Mouse (Mus musculus) limb, embryonic 13.5 days (tissue): ENCODE measurements at regions not wholly inside any gene's neighbourhood (a gene's known extent, or its start where the extent isn't known, plus 50 kb on each side); places are given as distances from the start of the nearest gene placed in this dataset.

Experiments used
- ATAC-seq: fragments of 200-750 bp; cut with Nextera tagmentation; 2 replicates; pipeline ENCODE4 v1.8.0; 2017; ENCODE audit warnings: low read depth, moderate number of reproducible peaks, moderate TSS enrichment; ENCODE audit not compliant: low FRiP score
- H3K27ac ChIP-seq: fragments of 300-500 bp; sonication (generic); 2 replicates; pipeline ENCODE4 v1.5.1; 2015; ENCODE audit warnings: inconsistent platforms, mild to moderate bottlenecking, moderate library complexity
- H3K27me3 ChIP-seq: fragments of 300-500 bp; sonication (generic); 2 replicates; pipeline ENCODE4 v1.6.1; 2015; ENCODE audit warnings: mild to moderate bottlenecking, inconsistent platforms
- H3K36me3 ChIP-seq: fragments of 300-500 bp; sonication (generic); 2 replicates; pipeline ENCODE4 v1.6.1; 2015; ENCODE audit warnings: inconsistent platforms, mild to moderate bottlenecking, moderate library complexity
- H3K4me1 ChIP-seq: fragments of 300-500 bp; sonication (generic); 2 replicates; pipeline ENCODE4 v1.6.1; 2015; ENCODE audit warnings: inconsistent platforms
- H3K4me2 ChIP-seq: fragments of 300-500 bp; sonication (generic); replicated peaks from 2 replicates; pipeline ENCODE4 v1.6.1; 2015; ENCODE audit warnings: inconsistent platforms, mild to moderate bottlenecking, moderate library complexity
- H3K4me3 ChIP-seq: fragments of 300-500 bp; sonication (generic); 2 replicates; pipeline ENCODE4 v1.5.1; 2015; ENCODE audit warnings: moderate library complexity, mild to moderate bottlenecking, inconsistent platforms
- H3K9ac ChIP-seq: fragments of 300-500 bp; sonication (generic); 2 replicates; pipeline ENCODE4 v1.6.1; 2015; ENCODE audit warnings: mild to moderate bottlenecking, inconsistent platforms
- H3K9me3 ChIP-seq: fragments of 300-500 bp; sonication (generic); 2 replicates; pipeline ENCODE4 v1.6.1; 2016; ENCODE audit warnings: inconsistent platforms
- WGBS: fragments of 180-500 bp; shearing (Covaris S2); methylation state at CpG from one replicate; pipeline ENCODE4 v1.1.7; 2015; 5-methylcytosine and 5-hydroxymethylcytosine counted together

- ATAC-seq, result no peak; the same call in 1 of the 2 replicates
- no peak overlapping the region for H3K4me3 ChIP-seq
- H3K36me3 ChIP-seq, result no peaks in the 10 kb centered on the region
- H3K4me1 ChIP-seq, result 0 out of 2 replicates have a peak, but pooled peaks cover 3% of the 10 kb centered on the region
- H3K27ac ChIP-seq, result no peak overlapping the region
- H3K9ac ChIP-seq, result no peak overlapping the region
- no peaks in the 10 kb centered on the region for H3K9me3 ChIP-seq
- no peaks in the 10 kb centered on the region for H3K27me3 ChIP-seq
- 72% methylated on average over 3 of the region's 3 CpGs for WGBS
- H3K4me2 ChIP-seq, result no peak overlapping the region
These were observed 67.9 kb upstream of the Adgrl3 start for GRCm38 (mm10) chr5:80951861-80952599.

GRCm38 (mm10) chr5:80952600-80953218 is 67.2 kb upstream of the Adgrl3 start:
- Histone ChIP-seq H3K9ac (no peak overlapping the region), H3K27me3 (no peaks in the 10 kb centered on the region), H3K4me2 (no peak overlapping the region), H3K4me3 (no peak overlapping the region), H3K9me3 (no peaks in the 10 kb centered on the region), H3K27ac (no peak overlapping the region), H3K36me3 (no peaks in the 10 kb centered on the region), H3K4me1 (0 out of 2 replicates have a peak, but pooled peaks cover 3% of the 10 kb centered on the region)
- peak; percentile 32; the same call in 1 of the 2 replicates for ATAC-seq
- WGBS, result 50% methylated on average over 4 of the region's 4 CpGs
